Mouse (Mus musculus): ENCODE data around the gene Arhgap29. TPM values are rescaled to one million over a fixed set of nuclear protein-coding genes. Genes with fewer than 3 reads are reported as not detected.

Gene Arhgap29
- total RNA-seq, 2 experiments from 2014 or later: 50.0 to 53.1 TPM

DNA sequence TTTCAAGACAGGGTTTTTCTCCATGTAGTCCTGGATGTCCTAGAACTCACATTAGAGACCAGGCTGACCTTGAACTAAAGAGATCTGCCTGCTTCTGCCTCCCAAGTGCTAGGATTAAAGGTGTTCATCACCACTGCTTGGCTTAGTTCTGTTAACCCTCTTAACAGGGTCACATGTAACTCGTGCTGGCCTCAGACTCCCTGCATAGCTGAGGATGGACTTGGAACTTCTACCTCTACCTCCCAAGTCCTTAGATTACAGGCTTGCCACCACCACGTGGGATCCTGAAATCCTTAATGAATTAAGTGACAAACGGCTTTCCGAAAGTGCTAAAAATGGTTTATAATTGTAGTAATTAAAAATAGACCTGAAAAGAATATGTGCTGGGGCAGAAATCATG, 29.0 kb downstream of the Arhgap29 start:
- no peak for DNase-seq (ENCODE audit: low spot score)
- intact Hi-C loops (cut with DNase I): loop anchor here (5.0 kb wide), 1 partner anchor 141 kb away; no protein-coding TSS in a partner anchor

DNA sequence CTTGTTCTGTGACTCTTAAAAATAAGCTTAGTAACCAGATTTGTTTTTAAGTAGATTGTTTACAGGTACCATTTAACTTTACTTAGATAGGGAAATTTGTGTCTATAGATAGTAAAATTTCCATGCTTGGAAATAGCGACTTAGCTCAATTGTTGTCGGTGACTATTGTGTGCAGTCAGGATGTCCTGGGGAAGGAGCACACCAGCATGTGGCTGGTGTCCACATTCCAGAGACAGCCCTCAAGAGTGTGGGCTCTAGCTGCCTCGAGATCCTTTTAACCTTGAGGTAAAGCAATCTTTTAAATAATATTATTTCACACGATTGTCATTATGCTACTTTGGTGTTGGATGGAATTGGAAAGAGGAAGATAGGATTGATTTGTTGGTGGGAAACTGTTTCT, 30.1 kb downstream of the Arhgap29 start:
- intact Hi-C loops (cut with DNase I): loop anchor here (5.0 kb wide), 1 partner anchor 140 kb away; no protein-coding TSS in a partner anchor
- DNase-seq (ENCODE audit: low spot score): no peak

DNA sequence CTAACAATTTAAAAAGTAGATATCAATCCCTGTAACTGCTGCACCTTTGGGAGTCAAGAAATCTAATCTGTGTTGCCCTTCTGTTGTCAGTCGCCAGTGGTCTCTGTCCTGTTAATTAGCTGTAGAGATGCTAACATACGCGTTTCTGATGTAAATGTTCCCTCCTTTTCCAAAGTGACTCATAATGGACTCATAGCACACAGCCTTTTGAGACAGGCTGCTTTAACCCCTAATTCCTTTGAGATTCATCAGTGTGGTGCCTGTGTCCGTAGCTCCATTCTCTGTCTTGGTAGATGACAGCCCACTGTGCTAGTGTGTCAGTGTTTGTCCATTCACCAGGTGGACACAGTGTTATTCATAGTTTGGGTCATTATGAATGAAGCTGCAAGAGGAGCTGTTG, 42.8 kb downstream of the Arhgap29 start:
- DNase-seq (ENCODE audit: low spot score): no peak
- intact Hi-C loops (cut with DNase I): no loop called here

- no peak for DNase-seq (ENCODE audit: low spot score)
- intact Hi-C loops (cut with DNase I): no loop called here
These were observed 47.6 kb downstream of the Arhgap29 start for GRCm38 (mm10) chr3:121999934-122000333.

DNA sequence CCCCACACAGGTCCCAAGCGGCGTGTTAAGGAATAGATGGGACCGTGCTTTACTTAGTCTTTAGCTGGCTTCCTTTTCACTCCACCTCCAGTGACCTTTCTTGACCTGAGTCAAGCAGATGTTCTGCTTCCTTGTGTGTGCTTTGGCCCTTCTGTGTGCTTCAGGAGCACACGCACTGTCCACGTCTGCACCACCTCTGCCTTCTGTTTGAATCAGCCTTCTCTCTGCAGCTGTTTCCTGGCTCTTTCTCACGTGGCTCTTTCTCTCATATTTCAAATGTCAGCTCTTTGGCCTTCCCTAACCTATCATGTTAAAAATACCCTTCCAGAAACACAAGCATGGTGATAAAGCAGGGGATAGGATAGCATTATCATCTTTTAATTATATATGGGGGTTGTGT, 49.2 kb downstream of the Arhgap29 start:
- intact Hi-C loops (cut with DNase I): no loop called here
- no peak for DNase-seq (ENCODE audit: low spot score)

DNA sequence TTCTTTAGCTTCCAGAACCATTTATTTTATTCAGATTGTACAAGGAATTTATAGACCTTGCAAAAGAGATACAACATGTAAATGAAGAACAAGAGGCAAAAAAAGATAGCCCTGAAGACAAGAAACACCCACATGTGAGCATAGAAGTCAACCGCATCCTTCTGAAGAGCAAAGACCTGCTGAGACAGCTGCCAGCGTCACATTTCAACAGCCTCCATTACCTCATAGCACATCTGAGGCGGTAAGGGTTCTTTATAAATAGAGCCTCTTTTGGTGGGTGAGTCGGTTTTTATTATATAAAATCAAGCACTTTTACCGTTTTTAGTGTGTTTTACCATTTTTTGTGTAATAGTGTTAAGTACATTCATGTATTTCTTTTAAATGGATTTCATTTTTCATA, 57.5 kb downstream of the Arhgap29 start:
- DNase-seq (ENCODE audit: low spot score): no peak
- intact Hi-C loops (cut with DNase I): no loop called here

DNA sequence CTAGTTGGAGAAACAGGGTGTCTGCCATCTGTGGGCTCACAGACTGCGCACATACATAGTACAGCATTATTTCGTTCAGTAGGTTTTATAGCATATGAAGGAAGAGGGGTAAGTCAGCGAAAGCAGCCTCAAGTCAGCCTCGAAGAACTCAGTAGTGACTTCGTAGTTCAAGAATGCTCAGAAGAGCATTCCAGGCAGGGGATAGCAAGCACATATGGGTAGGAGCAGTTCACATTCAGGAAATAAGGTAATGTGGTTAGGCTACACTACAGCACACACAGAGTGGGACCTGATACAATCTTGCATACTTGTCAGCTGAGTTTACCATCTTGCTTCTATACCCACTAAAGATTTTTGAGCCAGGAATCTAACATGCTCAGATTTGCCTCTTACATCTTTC, 58.0 kb downstream of the Arhgap29 start:
- intact Hi-C loops (cut with DNase I): no loop called here
- no peak for DNase-seq (ENCODE audit: low spot score)

- DNase-seq (ENCODE audit: low spot score): no peak
- intact Hi-C loops (cut with DNase I): no loop called here
These were observed 60.1 kb downstream of the Arhgap29 start for GRCm38 (mm10) chr3:122012464-122012863.

- intact Hi-C loops (cut with DNase I): no loop called here
- no peak for DNase-seq (ENCODE audit: low spot score)
These were observed 66.1 kb downstream of the Arhgap29 start for GRCm38 (mm10) chr3:122018421-122018820.

DNA sequence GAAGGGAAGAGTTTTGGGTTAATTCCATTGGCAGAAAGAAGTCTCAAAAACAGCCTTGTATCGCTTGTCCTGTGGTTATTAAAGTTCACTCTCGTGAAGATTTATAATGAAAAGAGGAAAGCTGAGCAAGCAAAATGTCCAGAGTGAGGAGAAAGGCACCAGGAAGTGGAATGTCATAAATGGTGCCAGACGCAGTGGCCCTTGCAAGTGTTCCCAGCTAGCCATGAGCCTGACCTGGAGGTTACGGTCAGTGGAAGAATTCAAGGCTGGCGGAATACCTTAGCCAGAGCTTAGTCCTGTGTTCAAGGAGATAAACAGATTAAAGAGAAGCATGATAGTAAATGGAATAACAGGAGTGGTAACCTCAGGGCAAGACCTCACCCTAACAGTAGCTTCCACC, 66.8 kb downstream of the Arhgap29 start:
- no peak for DNase-seq (ENCODE audit: low spot score)
- intact Hi-C loops (cut with DNase I): no loop called here

DNA sequence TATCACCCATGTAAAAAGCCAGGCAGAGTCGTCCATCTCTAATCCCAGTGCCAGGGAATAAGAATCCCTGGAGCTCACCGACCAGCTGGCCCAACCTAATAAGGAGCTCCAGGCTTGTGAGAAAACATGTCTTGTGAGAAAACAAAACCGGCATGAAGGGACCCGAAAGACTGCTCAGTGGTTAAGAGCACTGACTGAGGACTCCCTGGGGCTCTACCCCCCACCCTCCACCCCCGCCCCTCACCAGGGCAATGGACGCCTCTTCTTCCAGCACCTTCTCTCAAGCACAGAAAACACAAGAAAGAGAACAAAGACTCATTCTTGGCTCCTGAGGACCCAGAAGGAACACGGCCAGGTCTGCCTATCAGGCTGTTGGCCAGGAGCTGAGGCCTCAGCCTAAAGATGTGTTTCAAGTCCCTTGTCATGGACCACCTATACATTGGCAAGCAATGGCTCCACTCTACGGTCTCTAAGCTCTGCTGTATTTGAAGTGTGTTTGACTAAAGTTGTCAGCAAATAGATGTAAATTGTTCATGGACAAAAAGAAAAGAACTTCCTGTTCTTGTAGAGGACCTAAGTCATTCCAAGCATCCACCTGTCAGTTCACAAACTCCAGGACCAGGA, 68.8 kb downstream of the Arhgap29 start:
- DNase-seq (ENCODE audit: low spot score): no peak
- intact Hi-C loops (cut with DNase I): no loop called here

DNA sequence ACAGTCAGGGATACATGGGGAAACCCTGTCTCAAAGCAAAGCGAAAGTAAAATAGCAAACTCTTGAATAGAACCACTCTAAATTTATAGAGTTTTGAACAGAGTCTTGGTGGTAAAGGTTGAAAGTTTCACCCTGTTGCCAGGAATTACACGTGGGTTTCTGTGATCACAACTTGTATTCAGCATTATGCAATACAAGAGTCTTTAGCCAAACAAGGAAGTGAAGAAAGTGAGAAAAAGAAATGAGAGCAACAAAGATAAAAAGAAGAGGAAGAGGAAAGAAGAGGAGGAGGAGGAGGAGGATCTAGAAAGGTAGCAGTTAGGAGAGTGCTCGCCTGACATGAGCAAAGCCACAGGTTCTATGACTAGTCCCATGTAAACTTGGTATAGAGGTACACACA, 70.0 kb downstream of the Arhgap29 start:
- no peak for DNase-seq (ENCODE audit: low spot score)

GRCm38 (mm10) chr3:122026676-122027075, 74.3 kb downstream of the Arhgap29 start:
- intact Hi-C loops (cut with DNase I): no loop called here
- DNase-seq (ENCODE audit: low spot score): no peak

More for the DNA sequence above, 70.0 kb downstream of the Arhgap29 start:
- intact Hi-C loops (cut with DNase I): no loop called here

- DNase-seq (ENCODE audit: low spot score): no peak
- intact Hi-C loops (cut with DNase I): no loop called here
These were observed 75.4 kb downstream of the Arhgap29 start for GRCm38 (mm10) chr3:122027776-122028175.

DNA sequence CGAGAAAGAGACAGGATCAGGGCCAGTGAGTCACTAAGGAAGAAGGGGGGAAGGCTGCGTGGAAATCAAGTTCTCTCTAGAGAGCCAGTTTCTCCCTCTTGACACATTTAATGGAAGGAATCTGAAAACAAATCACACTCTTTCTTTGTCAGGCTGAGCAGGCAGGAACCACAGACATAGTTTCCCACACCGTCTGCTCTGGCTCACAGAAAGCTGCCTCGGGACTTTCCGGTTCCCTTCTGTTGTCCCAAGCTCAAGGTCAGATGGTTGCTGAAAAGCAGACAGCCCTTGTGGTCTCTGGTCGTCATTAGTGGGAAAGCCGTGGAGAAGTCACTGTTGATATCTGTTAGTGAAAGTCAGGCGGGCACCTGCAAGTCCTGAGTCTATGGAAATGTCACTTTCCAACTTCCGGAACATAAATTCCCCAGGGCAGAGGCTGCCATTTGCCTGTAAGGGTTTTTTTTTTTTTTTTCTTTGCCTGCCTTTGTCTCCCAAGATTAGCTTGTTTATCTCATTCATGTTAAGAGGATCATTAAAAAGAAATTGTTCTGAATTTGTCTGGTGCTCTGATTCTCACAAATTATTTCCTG, 81.0 kb downstream of the Arhgap29 start:
- DNase-seq (ENCODE audit: low spot score): no peak
- intact Hi-C loops (cut with DNase I): no loop called here

DNA sequence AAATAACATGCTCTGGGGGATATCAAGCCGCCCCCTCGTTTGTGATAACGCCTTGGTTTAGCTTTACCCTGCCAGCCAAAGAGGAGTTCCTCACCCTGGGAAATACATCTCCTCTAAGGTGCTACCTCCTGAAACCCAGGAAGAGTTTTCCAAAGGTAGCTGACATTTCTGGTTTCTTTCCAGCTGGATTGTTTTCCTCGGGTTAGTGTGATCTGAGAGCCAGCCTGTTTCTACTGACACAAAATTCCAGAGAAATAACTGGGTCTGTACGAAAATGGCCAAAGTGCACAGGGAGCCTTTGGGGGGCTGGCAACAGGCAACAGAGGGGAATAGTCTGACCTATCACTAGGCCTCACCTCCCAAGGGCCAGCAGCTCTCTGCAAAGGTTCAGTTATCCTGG, 81.9 kb downstream of the Arhgap29 start:
- no peak for DNase-seq (ENCODE audit: low spot score)

GRCm38 (mm10) chr3:122035092-122035491, 82.8 kb downstream of the Arhgap29 start:
- no peak for DNase-seq (ENCODE audit: low spot score)
- intact Hi-C loops (cut with DNase I): no loop called here

More for the DNA sequence above, 81.9 kb downstream of the Arhgap29 start:
- intact Hi-C loops (cut with DNase I): no loop called here

DNA sequence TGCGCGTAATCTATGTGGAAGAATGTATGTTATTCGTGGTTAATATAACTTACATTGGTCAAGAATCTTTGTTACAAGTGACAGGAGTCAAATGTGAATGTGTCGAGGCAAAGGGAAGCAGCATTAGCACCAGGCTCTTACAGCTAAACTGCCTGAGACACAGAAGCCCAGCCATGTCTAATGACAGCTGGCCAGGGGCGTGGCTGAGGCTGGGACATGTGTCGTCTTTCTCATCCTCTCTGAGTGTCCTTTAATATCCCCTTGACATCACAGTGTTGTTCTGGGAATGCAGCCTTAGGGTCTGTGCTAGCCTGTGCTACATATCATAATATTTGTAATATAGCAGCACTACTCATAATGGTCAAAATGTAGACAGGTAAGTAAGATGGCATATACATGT, 88.2 kb downstream of the Arhgap29 start:
- intact Hi-C loops (cut with DNase I): no loop called here
- no peak for DNase-seq (ENCODE audit: low spot score)

- intact Hi-C loops (cut with DNase I): no loop called here
- DNase-seq (ENCODE audit: low spot score): no peak
These were observed 90.8 kb downstream of the Arhgap29 start for GRCm38 (mm10) chr3:122043102-122043501.

GRCm38 (mm10) chr3:122043799-122044547, 91.6 kb downstream of the Arhgap29 start, which contains the start of gene Abca4:
Gene Abca4, plus strand, starts transcription at chr3:122044443.
- intact Hi-C loops (cut with DNase I): no loop called here
- DNase-seq (ENCODE audit: low spot score): no peak

DNA sequence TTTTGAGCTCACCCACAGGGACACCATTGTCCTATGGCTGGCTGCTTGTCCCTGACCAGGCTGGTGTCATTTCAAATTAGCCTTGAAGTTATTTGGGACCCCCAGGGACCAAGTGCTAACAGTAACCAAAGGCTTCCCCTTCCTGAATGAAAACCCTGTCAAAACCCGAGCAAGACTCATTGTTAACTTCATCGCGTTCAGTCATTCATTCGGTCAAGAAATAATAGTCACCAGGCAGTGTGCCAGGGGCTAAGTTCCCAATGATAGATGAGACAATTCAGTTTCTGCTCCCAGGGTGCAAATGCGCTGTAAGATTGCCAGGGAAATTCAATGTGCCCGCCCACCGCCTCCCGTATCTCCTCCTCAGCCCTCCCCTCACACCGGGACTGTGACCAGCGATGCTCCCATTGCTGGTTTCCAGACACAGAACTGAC, 93.9 kb downstream of the Arhgap29 start:
- intact Hi-C loops (cut with DNase I): no loop called here
- DNase-seq (ENCODE audit: low spot score): no peak

Data from heart, postnatal 25 days (tissue).